Mouse (Mus musculus) embryonic facial prominence, embryonic 11.5 days (tissue): ENCODE results near the gene Clic4. TPM values are rescaled to one million over a fixed set of nuclear protein-coding genes. Genes with fewer than 3 reads are reported as not detected.

Experiments
- ATAC-seq: fragments of 200-750 bp; cut with Nextera tagmentation; replicated peaks from 2 replicates; pipeline ENCODE4 v1.8.0; 2017; ENCODE audit warnings: low read depth; ENCODE audit not compliant: insufficient number of reproducible peaks, low FRiP score, low TSS enrichment
- DNase-seq: peaks from one replicate; pipeline ENCODE4 v3.0.0-alpha.2; 2015; ENCODE audit warnings: low spot score
- H3K27ac ChIP-seq: fragments of 300-500 bp; sonication (generic); replicated peaks from 2 replicates; pipeline ENCODE4 v1.5.1; 2014; ENCODE audit warnings: mild to moderate bottlenecking, low read depth, low read length, control low read depth
- H3K27me3 ChIP-seq: fragments of 300-500 bp; sonication (generic); 2 replicates; pipeline ENCODE4 v1.6.1; 2014; ENCODE audit warnings: mild to moderate bottlenecking, low read length, moderate library complexity, mixed read lengths; ENCODE audit not compliant: control insufficient read depth, insufficient read depth
- H3K36me3 ChIP-seq: fragments of 300-500 bp; sonication (generic); replicated peaks from 2 replicates; pipeline ENCODE4 v1.6.1; 2014; ENCODE audit warnings: low read depth, mild to moderate bottlenecking, low read length, moderate library complexity, mixed read lengths; ENCODE audit not compliant: control insufficient read depth, insufficient read depth
- H3K4me1 ChIP-seq: fragments of 300-500 bp; sonication (generic); 2 replicates; pipeline ENCODE4 v1.6.1; 2014; ENCODE audit warnings: low read length, mixed read lengths; ENCODE audit not compliant: control insufficient read depth, insufficient read depth
- H3K4me2 ChIP-seq: fragments of 300-500 bp; sonication (generic); 2 replicates; pipeline ENCODE4 v1.6.1; 2014; ENCODE audit warnings: low read depth, mild to moderate bottlenecking, control low read depth, low read length, moderate library complexity
- H3K4me3 ChIP-seq: fragments of 300-500 bp; sonication (generic); 2 replicates; pipeline ENCODE4 v1.5.1; 2014; ENCODE audit warnings: low read depth, low read length, control low read depth
- H3K9ac ChIP-seq: fragments of 300-500 bp; sonication (generic); replicated peaks from 2 replicates; pipeline ENCODE4 v1.6.1; 2014; ENCODE audit warnings: mild to moderate bottlenecking, control low read depth, low read length
- H3K9me3 ChIP-seq: fragments of 300-500 bp; sonication (generic); replicated peaks from 2 replicates; pipeline ENCODE4 v1.6.1; 2016; ENCODE audit warnings: mild to moderate bottlenecking, low read length, inconsistent platforms, mixed read lengths; ENCODE audit not compliant: control insufficient read depth
- WGBS: fragments of 180-500 bp; shearing (Covaris S2); extraction: QIAGEN DNeasy Blood & Tissue Kit; methylation state at CpG from one replicate; pipeline ENCODE4 v1.1.7; 2014; 5-methylcytosine and 5-hydroxymethylcytosine counted together
- polyA plus RNA-seq: library from polyadenylated mRNA; unstranded; fragments of >200 nt; fragmentation: Nextera tagmentation; extraction: Ambion mirVana; gene quantifications from 2 replicates; pipeline ENCODE4 v1.2.1, GENCODE M21; 2014

Gene Clic4
- polyA plus RNA-seq, 1 experiment from 2014 or later = 156 TPM

- 71% methylated on average over 9 of the region's 9 CpGs for WGBS
- Histone ChIP-seq H3K4me1 (peaks cover 3% of the 10 kb centered on the region), H3K4me2 (no peak overlapping the region), H3K9me3 (no peaks in the 10 kb centered on the region), H3K27me3 (no peaks in the 10 kb centered on the region), H3K36me3 (no peaks in the 10 kb centered on the region; the same call in 1 of the 2 replicates), H3K4me3 (no peak overlapping the region), H3K27ac (no peak overlapping the region), H3K9ac (no peak overlapping the region)
- ATAC-seq (no peak), DNase-seq (no peak)
Measured at GRCm38 (mm10) chr4:135266987-135267386, 5.6 kb downstream of the Clic4 start.

- no peak for DNase-seq
- WGBS = 82% methylated on average over 4 of the region's 4 CpGs
- Histone ChIP-seq H3K27ac (no peak overlapping the region), H3K36me3 (peaks cover 3% of the 10 kb centered on the region; the same call in 1 of the 2 replicates), H3K27me3 (no peaks in the 10 kb centered on the region), H3K4me3 (no peak overlapping the region), H3K9ac (no peak overlapping the region), H3K4me2 (no peak overlapping the region), H3K4me1 (no peaks in the 10 kb centered on the region), H3K9me3 (no peaks in the 10 kb centered on the region)
- no peak for ATAC-seq
Measured at GRCm38 (mm10) chr4:135260434-135260833, 12.2 kb downstream of the Clic4 start.

DNA sequence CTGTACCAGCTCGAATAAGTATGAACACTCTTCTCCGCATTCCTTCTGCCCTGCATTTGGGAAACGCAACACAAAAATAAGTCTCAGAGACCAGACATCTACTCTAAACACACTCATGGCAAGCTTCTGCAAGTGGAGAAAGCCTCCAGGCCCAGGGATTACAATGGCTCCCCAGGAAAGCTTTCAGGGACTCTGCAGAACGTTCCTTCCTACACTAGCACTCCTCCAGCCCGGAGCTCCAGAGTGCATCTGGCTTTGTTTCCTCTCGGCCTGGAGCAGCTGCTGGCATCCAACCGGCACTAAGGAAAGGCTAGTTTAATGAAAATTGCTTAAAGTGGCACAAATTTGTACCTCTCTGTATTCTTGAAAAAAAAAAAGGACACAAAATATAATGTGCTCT, 14.1 kb downstream of the Clic4 start:
- no peak overlapping the region for H3K27ac ChIP-seq
- no peaks in the 10 kb centered on the region for H3K4me1 ChIP-seq
- H3K4me3 ChIP-seq = no peak overlapping the region
- ATAC-seq = no peak
- peaks cover 3% of the 10 kb centered on the region; the same call in 1 of the 2 replicates for H3K36me3 ChIP-seq
- DNase-seq = no peak
- H3K27me3 ChIP-seq = no peaks in the 10 kb centered on the region
- H3K4me2 ChIP-seq = no peak overlapping the region
- no peaks in the 10 kb centered on the region for H3K9me3 ChIP-seq
- H3K9ac ChIP-seq = peak overlapping the region; percentile 10; the same call in 1 of the 2 replicates
- 42% methylated on average over 7 of the region's 7 CpGs for WGBS

GRCm38 (mm10) chr4:135257881-135258476, 14.6 kb downstream of the Clic4 start:
- no peak overlapping the region for H3K4me2 ChIP-seq
- ATAC-seq = no peak

DNA sequence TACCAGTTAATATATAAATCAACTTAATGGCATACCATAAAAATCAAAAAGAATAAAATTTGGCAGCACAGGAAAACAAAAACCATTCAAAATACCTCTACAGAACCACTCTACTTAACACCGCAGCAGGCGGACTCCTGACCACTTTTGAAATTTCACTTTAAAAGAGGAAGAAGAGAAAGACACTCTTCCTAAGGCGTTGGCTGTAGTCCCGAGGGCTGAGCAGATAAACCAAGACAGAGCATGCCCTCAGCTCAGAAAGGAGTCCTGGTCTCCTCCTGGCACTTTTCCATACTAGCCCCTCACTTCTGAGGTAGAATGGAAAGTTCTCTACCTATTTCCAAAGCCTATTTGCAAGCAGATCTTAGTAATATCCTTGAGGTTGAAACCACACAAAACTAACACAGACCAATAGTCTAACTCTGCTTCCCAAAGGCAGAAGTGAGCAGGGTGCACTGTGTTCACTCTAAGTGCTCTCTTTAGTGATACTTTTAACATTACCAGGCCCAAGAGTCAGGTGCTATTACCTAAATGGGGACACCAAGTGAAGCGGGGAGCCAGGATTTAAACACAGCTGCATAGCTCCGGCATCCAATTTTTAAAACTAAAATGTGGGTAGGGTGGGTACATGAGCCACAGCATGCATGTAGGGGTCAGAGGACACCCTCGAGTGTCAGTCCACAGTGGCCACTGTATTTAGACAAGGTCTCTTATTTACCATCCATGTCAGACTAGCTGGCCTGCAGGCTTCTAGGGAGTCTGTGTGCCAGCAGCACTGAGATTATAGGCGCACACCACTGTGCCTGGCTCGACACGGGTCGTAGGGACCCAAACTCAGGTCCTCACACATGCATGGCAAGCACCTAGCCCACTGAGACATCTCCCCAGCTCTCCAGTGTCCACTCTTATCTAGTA, 15.8 kb downstream of the Clic4 start:
- WGBS = 91% methylated on average over 11 of the region's 11 CpGs
- H3K9ac ChIP-seq = no peak overlapping the region
- no peak overlapping the region for H3K4me3 ChIP-seq

More at GRCm38 (mm10) chr4:135257881-135258476, 14.6 kb downstream of the Clic4 start:
- Histone ChIP-seq H3K4me3 (no peak overlapping the region), H3K27ac (no peak overlapping the region), H3K9me3 (no peaks in the 10 kb centered on the region), H3K36me3 (peaks cover 3% of the 10 kb centered on the region; the same call in 1 of the 2 replicates), H3K4me1 (no peaks in the 10 kb centered on the region), H3K27me3 (no peaks in the 10 kb centered on the region), H3K9ac (peak overlapping the region; percentile 10; the same call in 1 of the 2 replicates)
- 83% methylated on average over 9 of the region's 9 CpGs for WGBS
- DNase-seq = no peak

DNA sequence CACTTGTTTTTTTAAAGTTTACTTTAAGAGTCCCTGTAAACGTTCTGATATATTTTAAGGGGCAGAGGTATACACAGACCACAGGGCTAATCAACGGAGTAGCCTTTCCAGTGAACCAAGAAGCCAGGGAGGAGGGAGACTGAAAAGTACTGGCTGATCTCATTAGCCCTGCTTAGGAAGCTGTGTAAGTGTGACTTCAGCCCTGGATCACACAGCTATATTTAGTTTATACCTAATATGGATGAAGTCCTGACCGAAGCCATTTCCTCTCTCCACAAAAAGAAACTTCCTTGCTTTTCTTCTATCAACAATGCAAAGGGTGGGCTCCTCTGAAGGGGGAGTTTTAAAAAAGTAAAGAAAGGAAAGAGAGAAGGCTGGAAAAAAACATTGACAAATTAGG, 17.8 kb downstream of the Clic4 start:
- no peaks in the 10 kb centered on the region for H3K27me3 ChIP-seq
- no peak for DNase-seq
- no peak for ATAC-seq
- 53% methylated on average over 3 of the region's 3 CpGs for WGBS
- H3K9me3 ChIP-seq = no peaks in the 10 kb centered on the region
- no peak overlapping the region for H3K4me3 ChIP-seq
- no peaks in the 10 kb centered on the region for H3K4me1 ChIP-seq
- H3K36me3 ChIP-seq = no peaks in the 10 kb centered on the region
- H3K27ac ChIP-seq = peak overlapping the region; percentile 5; the same call in 1 of the 2 replicates
- no peak overlapping the region for H3K9ac ChIP-seq
- H3K4me2 ChIP-seq = no peak overlapping the region

More for the DNA sequence above, 15.8 kb downstream of the Clic4 start:
- no peaks in the 10 kb centered on the region for H3K4me1 ChIP-seq
- ATAC-seq (no peak), DNase-seq (no peak)
- H3K36me3 ChIP-seq = peaks cover 3% of the 10 kb centered on the region; the same call in 1 of the 2 replicates
- no peak overlapping the region for H3K27ac ChIP-seq
- H3K9me3 ChIP-seq = no peaks in the 10 kb centered on the region
- no peak overlapping the region for H3K4me2 ChIP-seq
- no peaks in the 10 kb centered on the region for H3K27me3 ChIP-seq

DNA sequence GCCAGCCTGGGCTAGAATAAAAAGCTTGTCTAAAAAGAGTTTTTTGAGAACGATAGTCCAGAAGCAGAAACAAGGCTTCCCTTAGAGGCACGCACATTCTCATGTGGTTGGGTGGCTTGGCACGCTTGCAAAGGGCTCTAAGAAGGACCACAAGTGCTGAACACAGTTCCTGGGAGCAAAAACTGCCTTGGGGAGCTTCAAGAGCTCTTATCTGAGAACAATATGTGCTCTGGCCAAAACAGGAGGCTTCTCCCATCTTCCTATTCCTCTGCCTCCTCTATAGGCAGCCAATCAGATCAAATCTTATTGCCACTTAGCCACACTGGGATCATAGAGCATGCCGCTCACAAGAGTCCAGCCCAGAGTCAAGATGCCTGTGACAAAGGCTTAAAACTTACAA, 18.3 kb downstream of the Clic4 start:
- H3K9ac ChIP-seq = no peak overlapping the region
- no peak overlapping the region for H3K4me2 ChIP-seq
- H3K27ac ChIP-seq = peak overlapping the region; percentile 5; the same call in 1 of the 2 replicates
- H3K4me1 ChIP-seq = no peaks in the 10 kb centered on the region
- no peaks in the 10 kb centered on the region for H3K9me3 ChIP-seq
- no peaks in the 10 kb centered on the region for H3K36me3 ChIP-seq
- DNase-seq (no peak), ATAC-seq (no peak)
- no peaks in the 10 kb centered on the region for H3K27me3 ChIP-seq
- 88% methylated on average over 4 of the region's 4 CpGs for WGBS
- H3K4me3 ChIP-seq = no peak overlapping the region
